Mouse (Mus musculus): ENCODE data around the gene Abcg1. TPM values are rescaled to one million over a fixed set of nuclear protein-coding genes. Genes with fewer than 3 reads are reported as not detected.
A peak's percentile ranks its signal among the peaks of the same experiment; 100 is the strongest.

The Abcg1 gene
- polyA plus RNA-seq, 1 experiment from 2014 or later: 6.3 TPM

DNA sequence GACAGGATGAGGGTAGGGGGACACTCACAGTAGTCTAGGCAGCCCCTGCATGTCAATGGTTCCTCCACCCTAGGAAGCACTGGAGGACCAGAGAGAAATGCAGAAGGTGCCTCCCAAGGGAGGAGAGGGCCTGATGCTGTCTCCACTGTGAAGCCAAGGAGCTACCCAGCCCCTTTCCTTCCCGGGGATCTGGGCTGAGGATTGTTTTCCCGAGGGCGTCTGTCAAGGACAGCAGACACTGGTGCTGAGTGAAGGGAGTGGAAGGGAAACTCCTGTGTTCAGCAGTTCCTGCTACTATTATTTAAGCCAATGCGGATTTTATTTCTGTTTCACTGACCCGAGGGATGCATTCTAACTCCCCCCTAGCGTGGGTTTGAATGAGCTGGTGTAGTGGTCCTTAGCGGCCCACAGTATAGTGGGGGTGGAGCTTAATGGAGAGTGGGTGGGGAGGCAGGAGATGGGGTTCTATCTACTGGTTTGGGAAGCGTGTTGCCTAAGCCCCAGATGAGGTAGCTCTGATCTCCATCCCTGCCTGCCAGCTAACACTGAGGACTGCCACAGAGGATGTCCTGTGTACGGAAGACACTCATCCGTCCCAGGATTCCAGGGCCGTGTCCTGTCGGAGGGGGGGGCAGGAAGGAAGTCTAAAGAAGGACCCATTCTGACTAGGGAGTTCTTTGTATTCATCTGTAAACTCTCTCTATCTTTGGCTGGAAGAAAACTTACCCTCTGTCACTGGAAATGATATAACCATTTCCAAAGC, 21.8 kb downstream of the Abcg1 start:
- Histone ChIP-seq H3K4me3 (ENCODE audit: low read depth, low read length) (no peak overlapping the region), H3K9ac (ENCODE audit: low read length) (no peak overlapping the region), H3K4me1 (ENCODE audit: control insufficient read depth, insufficient read depth, low read length) (peaks cover 15% of the 10 kb centered on the region), H3K36me3 (ENCODE audit: control insufficient read depth, insufficient read depth, low read length) (no peaks in the 10 kb centered on the region), H3K27ac (replicated peaks; ENCODE audit: low read depth, low read length) (no peak overlapping the region), H3K4me2 (ENCODE audit: low read depth, severe bottlenecking) (no peak overlapping the region), H3K9me3 (ENCODE audit: control insufficient read depth, low read length) (no peaks in the 10 kb centered on the region; the same call in 1 of the 2 replicates), H3K27me3 (ENCODE audit: control insufficient read depth, insufficient read depth, low read length) (no peaks in the 10 kb centered on the region)
- DNase-seq (ENCODE audit: low spot score) (no peak), ATAC-seq (ENCODE audit: insufficient number of reproducible peaks, low FRiP score, low TSS enrichment, low read depth) (no peak)
- 74% methylated on average over 12 of the region's 12 CpGs for WGBS

DNA sequence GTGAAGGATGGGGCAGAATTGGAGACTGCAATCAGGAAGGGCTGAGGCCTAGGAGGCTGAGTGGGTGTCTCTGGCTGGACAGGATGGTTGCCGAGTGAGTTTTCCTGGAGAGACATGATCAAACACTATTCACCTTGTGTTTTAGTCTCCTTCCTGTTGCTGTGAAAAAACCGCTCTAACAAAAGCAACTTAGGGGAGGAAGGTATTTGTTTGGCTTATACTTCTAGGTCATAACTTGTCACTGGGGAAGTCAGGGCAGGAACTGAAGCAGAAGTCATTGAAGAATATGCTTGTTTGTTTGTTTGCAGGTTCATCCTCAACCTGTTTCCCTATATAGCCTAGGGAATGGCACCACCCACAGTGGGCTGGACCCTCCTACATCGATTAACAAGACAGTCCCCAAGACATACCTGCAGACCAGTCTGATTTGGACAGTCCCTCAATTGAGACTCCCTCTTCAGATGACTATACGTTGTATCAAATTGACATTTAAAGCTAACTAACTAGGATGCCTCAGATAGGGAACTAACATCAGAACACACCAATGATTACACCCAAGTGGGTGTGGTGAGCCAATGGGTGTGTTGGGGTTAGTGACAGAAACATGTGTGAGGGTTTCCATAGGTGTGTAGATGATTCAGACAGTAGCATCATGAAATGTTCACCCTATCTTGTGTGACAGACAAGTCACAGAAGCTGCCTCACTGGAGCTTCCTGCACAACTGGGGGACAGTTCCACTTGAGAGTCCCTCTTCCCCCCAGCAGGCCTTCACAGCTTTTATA, 25.0 kb downstream of the Abcg1 start:
- Histone ChIP-seq H3K4me1 (ENCODE audit: control insufficient read depth, insufficient read depth, low read length) (no peaks in the 10 kb centered on the region), H3K4me3 (ENCODE audit: low read depth, low read length) (no peak overlapping the region), H3K36me3 (ENCODE audit: control insufficient read depth, insufficient read depth, low read length) (no peaks in the 10 kb centered on the region), H3K9me3 (ENCODE audit: control insufficient read depth, low read length) (no peaks in the 10 kb centered on the region; the same call in 1 of the 2 replicates), H3K9ac (ENCODE audit: low read length) (no peak overlapping the region), H3K4me2 (ENCODE audit: low read depth, severe bottlenecking) (no peak overlapping the region), H3K27ac (replicated peaks; ENCODE audit: low read depth, low read length) (no peak overlapping the region), H3K27me3 (ENCODE audit: control insufficient read depth, insufficient read depth, low read length) (no peaks in the 10 kb centered on the region)
- 94% methylated on average over 4 of the region's 4 CpGs for WGBS
- ATAC-seq (ENCODE audit: insufficient number of reproducible peaks, low FRiP score, low TSS enrichment, low read depth) (no peak), DNase-seq (ENCODE audit: low spot score) (no peak)

DNA sequence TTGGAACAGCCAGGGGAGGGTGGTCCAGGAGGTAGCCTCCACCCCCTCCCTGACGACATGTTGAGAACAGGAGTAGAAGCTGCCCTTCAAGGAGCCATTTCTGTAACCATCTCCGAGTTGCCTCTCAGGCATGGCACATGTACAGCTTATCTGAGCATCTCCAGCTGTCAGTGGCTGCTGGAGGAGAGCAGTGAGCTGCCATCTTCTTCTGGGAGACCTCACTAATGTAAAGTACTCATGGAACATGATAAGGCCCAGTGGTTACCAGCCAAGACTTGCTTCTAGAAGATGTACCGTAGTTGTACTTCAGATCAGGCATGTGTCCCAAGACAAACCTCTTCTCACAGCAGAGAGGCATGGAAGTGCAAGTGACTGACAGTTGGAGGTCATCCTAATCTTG, 28.0 kb downstream of the Abcg1 start:
- Histone ChIP-seq H3K27me3 (ENCODE audit: control insufficient read depth, insufficient read depth, low read length) (no peaks in the 10 kb centered on the region), H3K4me2 (ENCODE audit: low read depth, severe bottlenecking) (no peak overlapping the region), H3K9me3 (ENCODE audit: control insufficient read depth, low read length) (no peaks in the 10 kb centered on the region; the same call in 1 of the 2 replicates), H3K27ac (replicated peaks; ENCODE audit: low read depth, low read length) (no peak overlapping the region), H3K4me3 (ENCODE audit: low read depth, low read length) (no peak overlapping the region), H3K9ac (ENCODE audit: low read length) (no peak overlapping the region), H3K36me3 (ENCODE audit: control insufficient read depth, insufficient read depth, low read length) (no peaks in the 10 kb centered on the region), H3K4me1 (ENCODE audit: control insufficient read depth, insufficient read depth, low read length) (no peaks in the 10 kb centered on the region)
- ATAC-seq (ENCODE audit: insufficient number of reproducible peaks, low FRiP score, low TSS enrichment, low read depth): no peak
- WGBS: 90% methylated on average over 3 of the region's 3 CpGs
- no peak for DNase-seq (ENCODE audit: low spot score)

DNA sequence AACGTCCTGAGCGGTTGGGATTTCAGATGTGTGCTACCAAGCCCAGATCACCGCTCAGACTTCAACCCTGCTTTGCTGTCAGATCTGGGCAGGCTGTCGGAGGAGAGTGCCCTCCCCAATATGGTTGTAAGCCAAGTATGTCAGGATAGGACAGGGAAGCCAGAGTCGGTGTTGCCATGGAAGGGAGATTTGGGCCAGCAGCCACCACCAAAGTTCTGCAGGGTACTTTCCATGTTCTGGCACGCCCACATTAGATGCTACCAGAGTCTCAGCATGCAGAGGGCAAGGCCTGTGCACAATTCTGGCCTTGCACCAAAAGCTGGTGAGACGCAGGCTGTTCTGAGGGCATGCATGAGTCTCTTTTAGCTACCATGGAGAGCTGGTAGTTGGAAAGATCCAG, 28.7 kb downstream of the Abcg1 start:
- Histone ChIP-seq H3K4me2 (ENCODE audit: low read depth, severe bottlenecking) (no peak overlapping the region), H3K9me3 (ENCODE audit: control insufficient read depth, low read length) (no peaks in the 10 kb centered on the region; the same call in 1 of the 2 replicates), H3K4me1 (ENCODE audit: control insufficient read depth, insufficient read depth, low read length) (0 out of 2 replicates have a peak, but pooled peaks cover 3% of the 10 kb centered on the region), H3K27me3 (ENCODE audit: control insufficient read depth, insufficient read depth, low read length) (no peaks in the 10 kb centered on the region), H3K36me3 (ENCODE audit: control insufficient read depth, insufficient read depth, low read length) (no peaks in the 10 kb centered on the region), H3K9ac (ENCODE audit: low read length) (no peak overlapping the region), H3K4me3 (ENCODE audit: low read depth, low read length) (no peak overlapping the region), H3K27ac (replicated peaks; ENCODE audit: low read depth, low read length) (no peak overlapping the region)
- DNase-seq (ENCODE audit: low spot score) (no peak), ATAC-seq (ENCODE audit: insufficient number of reproducible peaks, low FRiP score, low TSS enrichment, low read depth) (no peak)
- 90% methylated on average over 7 of the region's 7 CpGs for WGBS

DNA sequence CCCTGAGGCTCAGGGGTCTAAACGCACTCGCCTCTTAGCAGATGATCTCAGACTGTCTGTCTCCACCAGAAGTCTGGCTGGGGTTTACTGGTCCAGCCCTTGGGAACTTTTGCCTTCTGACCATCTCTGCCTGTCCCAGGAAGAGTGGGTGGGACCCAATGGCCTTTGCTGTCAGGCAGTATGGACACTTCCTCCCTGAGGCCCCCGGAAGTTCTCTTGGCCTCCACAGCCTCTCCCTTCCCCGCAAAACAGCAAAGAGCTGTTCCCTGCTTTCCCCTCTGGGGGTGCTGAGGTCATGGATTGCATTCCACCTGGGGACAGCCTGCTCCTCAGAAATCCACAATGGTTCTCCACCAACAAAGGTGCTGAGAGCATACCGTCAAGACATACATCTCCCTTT, 31.2 kb downstream of the Abcg1 start:
- H3K27ac ChIP-seq (replicated peaks; ENCODE audit: low read depth, low read length): no peak overlapping the region
- WGBS: 56% methylated on average over 5 of the region's 5 CpGs

DNA sequence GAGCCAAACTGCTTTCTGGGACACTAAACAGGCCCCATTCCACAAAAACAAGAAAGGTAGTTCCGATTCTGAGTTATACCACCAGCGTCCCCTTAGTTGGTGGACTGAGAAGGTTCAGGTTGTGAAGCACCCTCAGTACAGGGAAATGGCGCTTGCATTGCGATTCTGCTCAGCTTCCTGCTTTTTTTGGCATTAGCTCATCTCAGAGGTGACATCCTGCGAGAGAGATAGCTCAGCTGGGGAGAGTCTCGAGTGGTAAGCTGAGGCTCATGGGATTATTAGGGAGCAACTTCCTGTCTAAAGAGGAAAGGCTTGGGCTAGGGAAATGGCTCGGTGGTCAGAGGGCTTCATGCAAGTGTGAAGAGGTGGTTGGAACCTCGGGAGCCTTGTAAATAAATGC, 32.4 kb downstream of the Abcg1 start:
- no peak overlapping the region for H3K4me3 ChIP-seq (ENCODE audit: low read depth, low read length)
- H3K36me3 ChIP-seq (ENCODE audit: control insufficient read depth, insufficient read depth, low read length): no peaks in the 10 kb centered on the region
- 80% methylated on average over 8 of the region's 8 CpGs for WGBS
- H3K9ac ChIP-seq (ENCODE audit: low read length): no peak overlapping the region
- no peak for ATAC-seq (ENCODE audit: insufficient number of reproducible peaks, low FRiP score, low TSS enrichment, low read depth)
- DNase-seq (ENCODE audit: low spot score): no peak
- no peaks in the 10 kb centered on the region for H3K9me3 ChIP-seq (ENCODE audit: control insufficient read depth, low read length)
- H3K4me1 ChIP-seq (ENCODE audit: control insufficient read depth, insufficient read depth, low read length): 0 out of 2 replicates have a peak, but pooled peaks cover 3% of the 10 kb centered on the region
- H3K27me3 ChIP-seq (ENCODE audit: control insufficient read depth, insufficient read depth, low read length): no peaks in the 10 kb centered on the region
- H3K4me2 ChIP-seq (ENCODE audit: low read depth, severe bottlenecking): no peak overlapping the region
- no peak overlapping the region for H3K27ac ChIP-seq (replicated peaks; ENCODE audit: low read depth, low read length)

More for the DNA sequence above, 31.2 kb downstream of the Abcg1 start:
- ATAC-seq (ENCODE audit: insufficient number of reproducible peaks, low FRiP score, low TSS enrichment, low read depth): no peak
- Histone ChIP-seq H3K36me3 (ENCODE audit: control insufficient read depth, insufficient read depth, low read length) (no peaks in the 10 kb centered on the region), H3K4me1 (ENCODE audit: control insufficient read depth, insufficient read depth, low read length) (0 out of 2 replicates have a peak, but pooled peaks cover 3% of the 10 kb centered on the region), H3K27me3 (ENCODE audit: control insufficient read depth, insufficient read depth, low read length) (no peaks in the 10 kb centered on the region), H3K9me3 (ENCODE audit: control insufficient read depth, low read length) (no peaks in the 10 kb centered on the region; the same call in 1 of the 2 replicates), H3K4me3 (ENCODE audit: low read depth, low read length) (no peak overlapping the region), H3K4me2 (ENCODE audit: low read depth, severe bottlenecking) (no peak overlapping the region), H3K9ac (ENCODE audit: low read length) (no peak overlapping the region)
- DNase-seq (ENCODE audit: low spot score): peak; percentile 32

DNA sequence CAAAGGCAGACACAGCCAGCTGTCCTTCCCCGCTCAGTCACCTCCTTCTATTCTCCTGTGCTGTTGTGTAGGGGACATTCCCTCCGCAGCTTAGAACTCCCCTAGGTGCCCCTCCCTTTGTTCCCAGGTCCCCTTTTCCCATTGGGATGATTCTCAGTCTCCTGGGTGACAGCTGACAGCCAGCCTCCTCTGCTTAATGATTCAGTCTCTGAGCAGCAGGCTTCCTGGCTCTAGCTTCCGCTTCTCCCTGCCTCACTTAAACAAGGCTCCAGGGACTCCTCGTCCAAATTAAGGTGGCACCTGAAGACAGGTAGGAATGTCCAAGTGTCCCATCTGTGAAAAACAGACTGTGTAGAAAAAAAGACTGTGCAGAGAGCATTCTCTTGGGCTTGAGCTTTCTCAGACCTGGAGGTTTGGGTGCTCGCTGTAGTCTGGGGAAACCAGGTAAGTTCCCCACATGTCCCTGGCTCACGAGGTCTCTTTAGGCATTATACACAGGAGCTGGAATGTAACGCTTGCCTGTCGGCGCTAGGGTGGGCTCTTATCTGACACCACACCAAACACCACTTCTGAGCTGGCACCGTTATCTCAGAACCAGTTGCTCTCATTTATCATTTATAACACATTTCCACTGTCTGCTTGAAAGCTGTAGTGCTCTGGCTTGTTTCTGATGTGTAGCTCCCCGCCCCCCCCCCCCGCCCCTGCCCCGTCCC, 33.7 kb downstream of the Abcg1 start:
- Histone ChIP-seq H3K4me2 (ENCODE audit: low read depth, severe bottlenecking) (no peak overlapping the region), H3K4me1 (ENCODE audit: control insufficient read depth, insufficient read depth, low read length) (0 out of 2 replicates have a peak, but pooled peaks cover 3% of the 10 kb centered on the region), H3K9ac (ENCODE audit: low read length) (no peak overlapping the region), H3K27ac (replicated peaks; ENCODE audit: low read depth, low read length) (no peak overlapping the region), H3K27me3 (ENCODE audit: control insufficient read depth, insufficient read depth, low read length) (no peaks in the 10 kb centered on the region), H3K9me3 (ENCODE audit: control insufficient read depth, low read length) (no peaks in the 10 kb centered on the region), H3K4me3 (ENCODE audit: low read depth, low read length) (no peak overlapping the region), H3K36me3 (ENCODE audit: control insufficient read depth, insufficient read depth, low read length) (no peaks in the 10 kb centered on the region)
- no peak for DNase-seq (ENCODE audit: low spot score)
- whole genome bisulfite sequencing: 47% methylated on average over 13 of the region's 13 CpGs
- no peak for ATAC-seq (ENCODE audit: insufficient number of reproducible peaks, low FRiP score, low TSS enrichment, low read depth)

DNA sequence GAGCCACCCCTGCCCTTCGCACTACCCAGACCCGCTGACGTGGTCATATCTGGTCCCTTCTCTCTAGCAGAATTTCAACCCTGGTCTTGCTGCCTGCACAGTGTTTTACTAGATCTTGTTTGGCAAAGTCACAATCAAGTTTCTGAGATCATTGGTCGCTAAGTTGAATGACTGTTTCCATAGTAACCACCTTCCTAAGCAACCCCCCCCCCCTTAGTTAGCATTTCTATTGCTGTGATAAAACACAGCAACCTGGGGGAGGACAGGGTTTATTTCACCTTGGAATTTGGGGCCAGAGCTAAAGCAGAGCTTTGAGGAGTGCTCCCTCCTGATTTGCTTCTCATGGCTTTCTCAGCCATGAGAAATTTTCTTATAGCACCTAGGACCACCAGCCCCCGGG, 37.3 kb downstream of the Abcg1 start:
- Histone ChIP-seq H3K9ac (ENCODE audit: low read length) (no peak overlapping the region), H3K4me1 (ENCODE audit: control insufficient read depth, insufficient read depth, low read length) (0 out of 2 replicates have a peak, but pooled peaks cover 3% of the 10 kb centered on the region), H3K27ac (replicated peaks; ENCODE audit: low read depth, low read length) (no peak overlapping the region), H3K4me3 (ENCODE audit: low read depth, low read length) (no peak overlapping the region), H3K27me3 (ENCODE audit: control insufficient read depth, insufficient read depth, low read length) (no peaks in the 10 kb centered on the region), H3K4me2 (ENCODE audit: low read depth, severe bottlenecking) (no peak overlapping the region), H3K36me3 (ENCODE audit: control insufficient read depth, insufficient read depth, low read length) (no peaks in the 10 kb centered on the region), H3K9me3 (ENCODE audit: control insufficient read depth, low read length) (no peaks in the 10 kb centered on the region)
- no peak for DNase-seq (ENCODE audit: low spot score)
- no peak for ATAC-seq (ENCODE audit: insufficient number of reproducible peaks, low FRiP score, low TSS enrichment, low read depth)
- 56% methylated on average over 5 of the region's 5 CpGs for WGBS
